Mouse (Mus musculus): Measurements from ENCODE around the gene Zfand4.
A peak's percentile ranks its signal among the peaks of the same experiment; 100 is the strongest.
"Not testable (repeated sequence)": the region's sequence is repeated elsewhere in the genome, so short reads cannot be mapped to it uniquely, and the experiment has no call there.

Zfand4 gene

GRCm38 (mm10) chr6:116319259-116319658 is 55.2 kb downstream of the Zfand4 start:
- DNase-seq (ENCODE audit: low spot score), result no peak

- DNase-seq (ENCODE audit: low spot score), result no peak
Observed at GRCm38 (mm10) chr6:116326641-116327040, 62.6 kb downstream of the Zfand4 start.

GRCm38 (mm10) chr6:116331396-116331795 is 67.4 kb downstream of the Zfand4 start:
- DNase-seq (ENCODE audit: low spot score), result no peak

- no peak for DNase-seq (ENCODE audit: low spot score)
Observed at GRCm38 (mm10) chr6:116337466-116337834, 73.4 kb downstream of the Zfand4 start.

GRCm38 (mm10) chr6:116337835-116338501 is 73.9 kb downstream of the Zfand4 start, which contains the start of gene March8:
March8 (plus strand) TSS chr6:116338024.
- peak; percentile 93 for DNase-seq (ENCODE audit: low spot score)

GRCm38 (mm10) chr6:116338520-116338919 is 74.5 kb downstream of the Zfand4 start:
- DNase-seq (ENCODE audit: low spot score), result no peak

GRCm38 (mm10) chr6:116339088-116339487 is 75.1 kb downstream of the Zfand4 start:
- no peak for DNase-seq (ENCODE audit: low spot score)

GRCm38 (mm10) chr6:116340521-116340920 is 76.5 kb downstream of the Zfand4 start:
- DNase-seq (ENCODE audit: low spot score), result no peak

GRCm38 (mm10) chr6:116347953-116348352 is 83.9 kb downstream of the Zfand4 start:
- no peak for DNase-seq (ENCODE audit: low spot score)

- no peak for DNase-seq (ENCODE audit: low spot score)
Observed at GRCm38 (mm10) chr6:116349997-116350396, 86.0 kb downstream of the Zfand4 start.

GRCm38 (mm10) chr6:116350643-116351042 is 86.6 kb downstream of the Zfand4 start:
- DNase-seq (ENCODE audit: low spot score), result no peak

GRCm38 (mm10) chr6:116351534-116351933 is 87.5 kb downstream of the Zfand4 start:
- DNase-seq (ENCODE audit: low spot score), result no peak

GRCm38 (mm10) chr6:116353428-116353827 is 89.4 kb downstream of the Zfand4 start:
- DNase-seq (ENCODE audit: low spot score), result no peak

GRCm38 (mm10) chr6:116356311-116356947 is 92.4 kb downstream of the Zfand4 start:
- DNase-seq (ENCODE audit: low spot score), result not testable (repeated sequence)

GRCm38 (mm10) chr6:116356948-116357325 is 92.9 kb downstream of the Zfand4 start:
- no peak for DNase-seq (ENCODE audit: low spot score)

- no peak for DNase-seq (ENCODE audit: low spot score)
Observed at GRCm38 (mm10) chr6:116358056-116358455, 94.0 kb downstream of the Zfand4 start.

- no peak for DNase-seq (ENCODE audit: low spot score)
Observed at GRCm38 (mm10) chr6:116359256-116359655, 95.2 kb downstream of the Zfand4 start.

- no peak for DNase-seq (ENCODE audit: low spot score)
Observed at GRCm38 (mm10) chr6:116361463-116361862, 97.4 kb downstream of the Zfand4 start.

GRCm38 (mm10) chr6:116361993-116362392 is 98.0 kb downstream of the Zfand4 start:
- no peak for DNase-seq (ENCODE audit: low spot score)

- no peak for DNase-seq (ENCODE audit: low spot score)
Observed at GRCm38 (mm10) chr6:116367971-116368370, 103.9 kb downstream of the Zfand4 start.

GRCm38 (mm10) chr6:116369811-116370210 is 105.8 kb downstream of the Zfand4 start:
- no peak for DNase-seq (ENCODE audit: low spot score)

- no peak for DNase-seq (ENCODE audit: low spot score)
Observed at GRCm38 (mm10) chr6:116370216-116370976, 106.4 kb downstream of the Zfand4 start.

- DNase-seq (ENCODE audit: low spot score), result no peak
Observed at GRCm38 (mm10) chr6:116371500-116371899, 107.5 kb downstream of the Zfand4 start.
